Mouse (Mus musculus): Measurements from ENCODE around the gene Rexo5. TPM values are rescaled to one million over a fixed set of nuclear protein-coding genes. Genes with fewer than 3 reads are reported as not detected.

The Rexo5 gene
- polyA plus RNA-seq, 1 experiment = 47.9 TPM

- WGBS = 52% methylated on average over 4 of the region's 4 CpGs
Observed at GRCm38 (mm10) chr7:119879171-119879570, 85.4 kb downstream of the Rexo5 start.

GRCm38 (mm10) chr7:119880345-119880744 is 86.5 kb downstream of the Rexo5 start:
- Histone ChIP-seq H3K4me3 (replicated peaks; ENCODE audit: control insufficient read depth, low read depth, low read length) (no peak overlapping the region), H3K27ac (ENCODE audit: control insufficient read depth, insufficient read depth, low read depth, low read length, poor library complexity) (no peak overlapping the region), H3K4me1 (ENCODE audit: control insufficient read depth, insufficient read depth, low read length) (no peaks in the 10 kb centered on the region; the same call in 1 of the 2 replicates)
- WGBS = 53% methylated on average over 5 of the region's 5 CpGs
- TF ChIP-seq CTCF (IDR thresholded peaks at IDR 0.05; ENCODE audit: control insufficient read depth, insufficient read depth, low read length) (no peak), POLR2A (IDR thresholded peaks at IDR 0.05; ENCODE audit: borderline replicate concordance, control insufficient read depth, low read depth, low read length) (no peak)

More at GRCm38 (mm10) chr7:119879171-119879570, 85.4 kb downstream of the Rexo5 start:
- H3K4me3 ChIP-seq (replicated peaks; ENCODE audit: control insufficient read depth, low read depth, low read length) = no peak overlapping the region
- peak overlapping the region; percentile 40; the same call in 1 of the 2 replicates for H3K27ac ChIP-seq (ENCODE audit: control insufficient read depth, insufficient read depth, low read depth, low read length, poor library complexity)
- no peak for TF ChIP-seq CTCF (IDR thresholded peaks at IDR 0.05; ENCODE audit: control insufficient read depth, insufficient read depth, low read length)
- no peak for TF ChIP-seq POLR2A (IDR thresholded peaks at IDR 0.05; ENCODE audit: borderline replicate concordance, control insufficient read depth, low read depth, low read length)
- H3K4me1 ChIP-seq (ENCODE audit: control insufficient read depth, insufficient read depth, low read length) = no peaks in the 10 kb centered on the region; the same call in 1 of the 2 replicates

GRCm38 (mm10) chr7:119881229-119881628 is 87.4 kb downstream of the Rexo5 start:
- H3K4me1 ChIP-seq (ENCODE audit: control insufficient read depth, insufficient read depth, low read length) = no peaks in the 10 kb centered on the region; the same call in 1 of the 2 replicates
- 78% methylated on average over 2 of the region's 2 CpGs for WGBS
- H3K27ac ChIP-seq (ENCODE audit: control insufficient read depth, insufficient read depth, low read depth, low read length, poor library complexity) = no peak overlapping the region
- TF ChIP-seq POLR2A (IDR thresholded peaks at IDR 0.05; ENCODE audit: borderline replicate concordance, control insufficient read depth, low read depth, low read length) (no peak), CTCF (IDR thresholded peaks at IDR 0.05; ENCODE audit: control insufficient read depth, insufficient read depth, low read length) (no peak)
- no peak overlapping the region for H3K4me3 ChIP-seq (replicated peaks; ENCODE audit: control insufficient read depth, low read depth, low read length)

DNA sequence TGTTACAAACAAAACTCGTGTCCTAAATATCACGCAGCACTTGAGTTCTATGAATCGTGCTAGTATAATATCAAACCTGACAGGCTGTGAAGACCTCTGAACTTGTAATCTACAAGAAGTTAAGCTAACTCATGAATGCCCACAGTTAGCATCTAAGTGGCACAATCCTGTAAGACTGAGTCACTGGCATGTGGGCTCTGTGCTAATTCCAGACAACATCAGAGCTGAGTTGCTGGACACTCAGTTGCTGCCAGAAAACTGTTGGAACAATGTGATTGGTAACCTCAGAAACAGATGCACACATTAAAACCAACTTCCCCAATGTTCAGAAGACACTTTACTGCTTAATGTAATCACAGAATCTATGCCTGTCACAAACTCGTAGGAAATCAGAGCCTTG is 94.1 kb downstream of the Rexo5 start:
- TF ChIP-seq POLR2A (IDR thresholded peaks at IDR 0.05; ENCODE audit: borderline replicate concordance, control insufficient read depth, low read depth, low read length) = no peak
- no peak for TF ChIP-seq CTCF (IDR thresholded peaks at IDR 0.05; ENCODE audit: control insufficient read depth, insufficient read depth, low read length)
- Histone ChIP-seq H3K4me3 (replicated peaks; ENCODE audit: control insufficient read depth, low read depth, low read length) (no peak overlapping the region), H3K4me1 (ENCODE audit: control insufficient read depth, insufficient read depth, low read length) (no peaks in the 10 kb centered on the region), H3K27ac (ENCODE audit: control insufficient read depth, insufficient read depth, low read depth, low read length, poor library complexity) (no peak overlapping the region)
- 79% methylated on average over 4 of the region's 4 CpGs for WGBS

GRCm38 (mm10) chr7:119892198-119892597 is 98.4 kb downstream of the Rexo5 start:
- TF ChIP-seq POLR2A (IDR thresholded peaks at IDR 0.05; ENCODE audit: borderline replicate concordance, control insufficient read depth, low read depth, low read length) (no peak), CTCF (IDR thresholded peaks at IDR 0.05; ENCODE audit: control insufficient read depth, insufficient read depth, low read length) (no peak)
- whole genome bisulfite sequencing = 92% methylated on average over 1 of the region's 1 CpGs
- Histone ChIP-seq H3K4me1 (ENCODE audit: control insufficient read depth, insufficient read depth, low read length) (no peaks in the 10 kb centered on the region; the same call in 1 of the 2 replicates), H3K27ac (ENCODE audit: control insufficient read depth, insufficient read depth, low read depth, low read length, poor library complexity) (no peak overlapping the region), H3K4me3 (replicated peaks; ENCODE audit: control insufficient read depth, low read depth, low read length) (no peak overlapping the region)

- Histone ChIP-seq H3K27ac (ENCODE audit: control insufficient read depth, insufficient read depth, low read depth, low read length, poor library complexity) (no peak overlapping the region), H3K4me1 (ENCODE audit: control insufficient read depth, insufficient read depth, low read length) (no peaks in the 10 kb centered on the region; the same call in 1 of the 2 replicates), H3K4me3 (replicated peaks; ENCODE audit: control insufficient read depth, low read depth, low read length) (no peak overlapping the region)
- TF ChIP-seq POLR2A (IDR thresholded peaks at IDR 0.05; ENCODE audit: borderline replicate concordance, control insufficient read depth, low read depth, low read length) = no peak
- 77% methylated on average over 4 of the region's 4 CpGs for WGBS
Observed at GRCm38 (mm10) chr7:119892742-119893141, 98.9 kb downstream of the Rexo5 start.

- Histone ChIP-seq H3K4me1 (ENCODE audit: control insufficient read depth, insufficient read depth, low read length) (no peaks in the 10 kb centered on the region; the same call in 1 of the 2 replicates), H3K4me3 (replicated peaks; ENCODE audit: control insufficient read depth, low read depth, low read length) (peak overlapping the region; percentile 74), H3K27ac (ENCODE audit: control insufficient read depth, insufficient read depth, low read depth, low read length, poor library complexity) (peak overlapping the region; percentile 22; the same call in 1 of the 2 replicates)
- WGBS = 1% methylated on average over 14 of the region's 15 CpGs
- TF ChIP-seq POLR2A (IDR thresholded peaks at IDR 0.05; ENCODE audit: borderline replicate concordance, control insufficient read depth, low read depth, low read length) (no peak), CTCF (IDR thresholded peaks at IDR 0.05; ENCODE audit: control insufficient read depth, insufficient read depth, low read length) (no peak)
Observed at GRCm38 (mm10) chr7:119894818-119895544, 101.2 kb downstream of the Rexo5 start.

DNA sequence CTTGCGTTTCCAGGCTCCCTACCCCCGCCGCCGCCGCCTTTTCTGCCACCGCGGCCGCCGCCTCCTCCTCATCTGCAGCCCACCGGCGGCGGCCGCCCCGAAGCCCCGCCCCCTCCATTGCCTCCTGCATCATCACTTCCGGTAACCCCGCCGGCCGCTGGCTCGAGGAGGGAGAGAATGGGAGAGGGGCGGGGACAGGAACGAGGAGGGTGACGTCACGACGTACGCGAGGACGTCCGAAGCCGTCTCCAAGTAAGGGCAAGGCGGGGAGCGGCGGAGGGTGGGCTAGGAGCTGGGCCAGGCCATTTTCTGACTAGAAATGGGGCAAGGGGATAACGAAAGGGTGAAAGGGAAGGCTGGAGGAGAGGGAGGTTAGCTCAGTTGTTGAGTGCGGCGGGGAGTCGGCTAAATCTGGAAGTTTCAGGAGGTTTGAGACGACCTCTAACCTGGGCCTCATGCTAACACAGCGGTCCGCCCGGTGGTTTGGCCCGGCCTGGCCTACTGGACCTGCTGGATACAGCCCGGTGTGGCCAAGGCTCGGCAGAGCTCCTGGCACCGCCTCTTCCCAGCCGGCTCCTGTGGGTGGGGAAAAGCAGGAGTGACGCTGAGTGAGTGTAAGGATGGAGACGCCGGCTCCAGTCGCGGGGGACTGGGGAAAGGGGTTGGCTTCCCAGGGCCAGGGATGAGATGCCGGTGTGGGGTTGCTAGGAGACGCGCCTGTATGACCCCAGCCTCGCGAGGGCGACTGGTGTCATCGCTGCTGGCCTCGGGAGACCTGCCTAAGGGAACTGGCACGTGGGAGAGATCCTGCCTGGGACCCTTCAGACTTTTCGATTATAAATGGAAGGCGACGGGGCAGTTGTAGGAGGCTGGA is 102.1 kb downstream of the Rexo5 start, which contains the start of the genes Lyrm1 and Dcun1d3:
Lyrm1 (plus strand) TSS at position 223 of the 874 bp plus-strand sequence.
Dcun1d3 (minus strand) TSS at position 660 of the 874 bp plus-strand sequence.
- under 1% methylated on average over 63 of the region's 63 CpGs for WGBS
- Histone ChIP-seq H3K4me3 (replicated peaks; ENCODE audit: control insufficient read depth, low read depth, low read length) (peak within 1 kb of the TSS; percentile 74), H3K27ac (ENCODE audit: control insufficient read depth, insufficient read depth, low read depth, low read length, poor library complexity) (peak within 1 kb of the TSS; percentile 69), H3K4me1 (ENCODE audit: control insufficient read depth, insufficient read depth, low read length) (no peaks in the 10 kb centered on the region; the same call in 1 of the 2 replicates)
- TF ChIP-seq POLR2A (IDR thresholded peaks at IDR 0.05; ENCODE audit: borderline replicate concordance, control insufficient read depth, low read depth, low read length) (peak; percentile 57; the same call in 1 of the 2 replicates), CTCF (IDR thresholded peaks at IDR 0.05; ENCODE audit: control insufficient read depth, insufficient read depth, low read length) (no peak)
